Mouse (Mus musculus) left cerebral cortex, postnatal 36 days (tissue): ENCODE measurements around the gene C1ra. TPM values are rescaled to one million over a fixed set of nuclear protein-coding genes. Genes with fewer than 3 reads are reported as not detected.
"Not testable (repeated sequence)": the region's sequence is repeated elsewhere in the genome, so short reads cannot be mapped to it uniquely, and the experiment has no call there.

Source experiments
- DNase-seq, 2 experiments: peaks; one replicate each; pipeline ENCODE4 v3.0.0; 2021 to 2022; ENCODE audit warnings: low spot score in 2 of 2, mixed read lengths in 1 of 2
- intact Hi-C: fragments of 180-260 bp; cut with DNase I; formaldehyde crosslinking; loops from one replicate; pipeline ENCODE4 v1.15.1; 2025
- total RNA-seq, 2 experiments: library from RNA; stranded (reverse); gene quantifications; 2 replicates each; pipeline ENCODE4 v1.2.3; 2021

Gene C1ra
- 1 to 10 TPM; 1.3 to 1.4 TPM for total RNA-seq

GRCm38 (mm10) chr6:124512355-124512836, at the start of gene C1ra:
Gene C1ra, plus strand, starts transcription at chr6:124512405.
- peak; percentile 43 to 65 for DNase-seq
- intact Hi-C loops, result no loop called here

DNA sequence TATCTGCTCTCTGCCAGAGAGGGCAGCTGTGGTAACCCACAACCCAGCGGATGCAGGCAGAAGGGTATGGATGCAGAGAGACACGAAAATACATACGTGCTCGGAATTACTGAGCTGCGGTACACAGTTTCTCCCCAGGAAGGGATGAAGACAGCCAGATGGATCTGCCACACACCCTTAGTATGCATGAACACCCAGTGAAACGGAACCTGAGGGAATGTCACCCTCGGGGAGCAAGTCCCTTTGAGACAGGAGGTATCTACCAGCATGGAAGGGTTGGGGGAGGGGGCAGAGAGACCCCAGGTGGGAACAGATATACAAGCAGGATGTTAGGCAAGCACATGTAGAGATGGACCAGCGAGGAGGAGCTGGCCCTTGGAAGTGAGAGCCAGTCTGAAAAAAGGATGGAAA, 48.3 kb upstream of the C1ra start:
- intact Hi-C loops, result loop anchor here (5.0 kb wide), 1 partner anchor 47 kb away; the partner anchor contains the start of gene Pex5
- DNase-seq, result no peak

DNA sequence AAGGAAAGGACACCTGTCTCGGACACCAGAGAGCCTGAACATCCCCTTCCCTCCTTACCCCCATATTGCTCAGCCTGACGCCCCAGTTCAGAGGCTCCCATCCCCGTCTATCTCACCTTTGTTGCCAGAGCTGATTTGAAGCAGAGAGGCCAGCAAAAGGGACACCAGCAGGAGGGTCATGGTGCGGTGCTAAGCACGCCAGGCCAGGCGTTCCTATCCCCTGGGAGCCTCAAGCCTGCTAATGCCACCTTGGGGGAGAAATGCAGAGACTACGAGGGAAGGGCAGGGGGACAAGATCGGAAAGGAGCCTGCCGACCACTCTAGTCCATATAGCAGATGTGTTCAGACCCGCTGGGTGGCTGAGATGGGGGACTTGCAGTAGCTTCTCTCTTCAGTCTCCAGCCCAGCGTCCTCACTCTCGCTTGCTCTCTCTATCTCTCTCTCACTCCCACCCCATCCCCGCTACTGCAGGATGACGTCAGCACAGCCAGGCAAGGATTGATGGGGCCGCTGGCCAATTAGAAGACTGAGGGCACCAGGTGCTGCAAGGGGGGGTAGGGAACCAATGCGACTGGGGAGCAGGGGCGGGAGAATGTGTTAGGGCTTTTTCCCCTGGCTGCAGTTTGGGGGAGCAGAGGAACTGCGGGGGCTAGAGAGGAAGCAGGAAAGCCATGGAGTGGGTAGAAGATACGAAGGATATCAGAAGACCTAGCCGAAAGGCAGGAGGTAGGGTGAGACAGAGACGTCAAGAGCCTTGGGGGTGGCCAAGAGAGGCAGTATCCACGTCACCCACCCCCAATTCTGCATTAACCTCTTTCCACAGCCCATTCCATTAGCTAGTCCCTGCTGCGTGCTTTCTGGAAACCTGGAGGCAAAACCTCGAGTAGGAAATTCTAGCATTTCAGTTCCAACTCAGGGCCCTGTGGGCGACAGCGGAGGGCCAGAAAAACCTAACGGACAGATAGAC, 47.6 kb upstream of the C1ra start, which contains the start of gene Clstn3:
Gene Clstn3, minus strand, starts transcription at position 490 of the 967 bp plus-strand sequence.
- intact Hi-C loops, result loop anchor here (5.0 kb wide), 1 partner anchor 47 kb away; the partner anchor contains the start of gene Pex5
- DNase-seq, result peak; percentile 92 to 93

DNA sequence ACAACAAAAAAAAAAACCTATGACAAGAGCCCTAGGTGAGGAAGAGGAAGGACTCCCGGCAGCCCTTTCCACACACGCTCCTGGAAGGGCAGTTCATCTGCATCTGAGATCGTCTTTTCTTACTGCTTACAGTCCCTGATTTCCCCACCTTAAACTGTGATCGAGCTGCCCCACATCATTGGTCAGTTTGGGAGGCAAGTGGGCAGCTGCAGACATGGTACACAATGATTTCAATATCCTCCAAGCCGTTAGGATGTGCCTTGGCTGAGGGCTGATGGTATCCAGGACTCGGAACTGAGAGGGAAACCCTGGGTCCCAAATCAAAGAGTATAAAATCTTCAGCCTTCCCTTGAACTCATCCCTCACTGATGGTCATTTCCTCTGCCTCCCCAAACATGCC, 46.9 kb upstream of the C1ra start:
- intact Hi-C loops, result no loop called here

GRCm38 (mm10) chr6:124465729-124466128, 46.5 kb upstream of the C1ra start:
- DNase-seq, result no peak
- intact Hi-C loops, result no loop called here

More for the DNA sequence above, 46.9 kb upstream of the C1ra start:
- DNase-seq, result no peak

GRCm38 (mm10) chr6:124471121-124471520, 41.1 kb upstream of the C1ra start:
- intact Hi-C loops, result no loop called here
- DNase-seq, result no peak

DNA sequence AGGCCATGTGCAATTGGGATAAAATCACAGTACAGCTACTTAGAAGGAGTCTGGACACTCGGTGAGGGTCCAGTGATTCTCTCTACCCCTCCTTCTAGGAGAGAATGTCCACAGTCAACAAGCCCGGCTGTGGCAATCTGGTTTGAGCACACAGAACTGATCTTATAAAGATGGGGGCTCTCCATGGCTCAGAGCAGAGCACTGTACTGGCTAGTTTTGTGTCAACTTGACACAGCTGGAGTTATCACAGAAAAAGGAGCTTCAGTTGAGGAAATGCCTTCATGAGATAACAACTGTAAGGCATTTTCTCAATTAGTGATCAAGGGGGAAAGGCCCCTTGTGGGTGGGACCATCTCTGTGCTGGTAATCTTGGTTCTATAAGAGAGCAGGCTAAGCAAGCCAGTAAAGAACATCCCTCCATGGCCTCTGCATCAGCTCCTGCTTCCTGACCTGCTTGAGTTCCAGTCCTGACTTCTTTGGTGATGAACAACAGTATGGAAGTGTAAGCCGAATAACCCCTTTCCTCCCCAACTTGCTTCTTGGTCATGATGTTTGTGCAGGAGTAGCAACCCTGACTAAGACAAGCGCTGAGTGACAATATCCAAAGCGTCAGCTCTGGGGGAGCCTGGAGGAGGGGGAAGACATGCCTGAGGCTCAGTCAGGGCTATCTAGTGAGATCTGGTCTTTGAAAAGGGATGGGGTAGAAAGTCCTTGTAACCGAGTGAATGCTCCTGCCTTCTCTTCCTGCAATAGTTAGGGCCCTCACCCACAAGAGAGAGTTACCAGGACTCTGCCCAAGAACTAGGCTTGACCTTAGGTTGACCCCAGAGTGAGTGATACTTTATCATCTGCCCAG, 40.2 kb upstream of the C1ra start:
- intact Hi-C loops, DNase-seq: not testable (repeated sequence)

DNA sequence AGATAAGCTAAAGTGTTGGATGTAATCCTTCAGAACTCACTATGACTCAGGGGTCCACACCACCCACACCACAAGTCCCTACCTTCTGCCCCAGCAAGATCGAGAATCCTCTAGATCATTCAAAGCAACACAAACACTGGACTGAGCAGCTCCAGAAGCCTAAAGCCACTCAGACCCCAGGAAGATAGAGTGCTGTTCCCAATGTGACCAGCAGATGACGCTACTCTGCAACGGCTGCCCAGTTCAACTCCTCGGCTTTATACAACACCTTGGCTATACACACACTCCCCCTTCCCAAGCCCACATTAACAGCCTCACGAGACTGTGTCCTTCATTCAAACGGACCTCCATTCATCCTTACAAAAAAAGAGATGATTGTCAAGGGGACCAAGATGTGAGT, 39.4 kb upstream of the C1ra start:
- intact Hi-C loops, result no loop called here
- DNase-seq, result no peak

DNA sequence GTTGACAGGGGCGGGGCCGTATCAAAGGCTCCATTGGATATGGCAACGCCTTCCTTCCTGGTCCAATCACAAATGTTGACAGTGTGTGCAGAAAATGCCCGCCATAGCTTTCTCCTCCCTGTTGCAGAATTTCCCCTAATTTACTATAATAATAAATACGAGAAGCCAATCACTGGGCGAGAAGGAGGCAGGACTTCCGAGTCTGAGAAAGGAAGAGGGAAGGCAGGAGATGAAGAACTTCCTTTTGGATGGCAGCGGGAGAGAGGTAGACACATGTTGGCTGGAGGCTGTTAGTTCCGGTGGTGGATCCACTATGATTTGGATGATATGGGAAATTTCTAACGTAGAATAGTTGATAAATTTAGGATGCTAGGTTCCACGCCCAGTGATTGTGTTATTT, 37.6 kb upstream of the C1ra start:
- DNase-seq, result no peak
- intact Hi-C loops, result no loop called here

- intact Hi-C loops, DNase-seq: not testable (repeated sequence)
These were observed 36.7 kb upstream of the C1ra start for GRCm38 (mm10) chr6:124475335-124476075.

- intact Hi-C loops, result no loop called here
- no peak for DNase-seq
These were observed 36.0 kb upstream of the C1ra start for GRCm38 (mm10) chr6:124476216-124476615.

DNA sequence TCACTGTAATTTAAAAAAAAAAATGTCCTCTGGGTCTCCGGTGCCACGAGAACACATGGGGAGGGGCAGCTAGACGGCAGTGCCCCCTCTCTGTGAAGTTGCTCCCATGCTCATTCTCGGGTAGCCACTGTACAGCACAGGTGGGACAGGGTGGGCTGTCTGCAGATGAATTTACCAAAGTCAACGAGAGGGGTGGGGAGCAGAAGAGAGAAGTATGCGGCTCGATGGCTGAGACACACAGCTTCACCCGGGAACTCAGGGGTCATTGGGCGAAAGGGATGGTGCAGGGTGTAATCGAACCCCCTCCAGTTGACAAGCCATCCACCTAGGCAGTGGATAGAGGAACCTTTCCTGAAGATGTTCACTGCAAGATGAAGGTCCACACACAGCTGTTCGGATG, 35.4 kb upstream of the C1ra start:
- no peak for DNase-seq
- intact Hi-C loops, result no loop called here

- intact Hi-C loops, result no loop called here
These were observed 35.0 kb upstream of the C1ra start for GRCm38 (mm10) chr6:124477221-124477655.

GRCm38 (mm10) chr6:124477922-124478651, 34.1 kb upstream of the C1ra start:
- intact Hi-C loops, result no loop called here
- no peak for DNase-seq

More at GRCm38 (mm10) chr6:124477221-124477655, 35.0 kb upstream of the C1ra start:
- DNase-seq, result no peak

GRCm38 (mm10) chr6:124478874-124479572, 33.2 kb upstream of the C1ra start:
- no peak for DNase-seq
- intact Hi-C loops, result no loop called here

DNA sequence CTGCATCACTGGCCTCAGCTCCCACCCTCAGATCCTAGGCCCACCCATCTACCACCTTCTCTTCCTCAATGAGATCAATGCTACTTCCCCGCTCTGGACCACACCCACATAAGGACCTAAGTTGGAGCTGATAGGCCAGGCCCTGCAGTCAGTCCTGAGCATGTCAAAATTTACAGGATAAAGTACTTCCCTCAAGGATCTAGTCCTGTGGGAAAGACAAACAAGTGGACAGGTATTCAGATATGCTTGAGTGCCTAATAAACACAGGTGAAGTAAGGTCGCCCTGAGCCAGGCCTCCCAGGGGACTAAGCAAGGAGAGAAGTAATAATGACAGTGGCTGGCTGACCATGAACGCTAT, 32.7 kb upstream of the C1ra start:
- intact Hi-C loops, result no loop called here
- no peak for DNase-seq

DNA sequence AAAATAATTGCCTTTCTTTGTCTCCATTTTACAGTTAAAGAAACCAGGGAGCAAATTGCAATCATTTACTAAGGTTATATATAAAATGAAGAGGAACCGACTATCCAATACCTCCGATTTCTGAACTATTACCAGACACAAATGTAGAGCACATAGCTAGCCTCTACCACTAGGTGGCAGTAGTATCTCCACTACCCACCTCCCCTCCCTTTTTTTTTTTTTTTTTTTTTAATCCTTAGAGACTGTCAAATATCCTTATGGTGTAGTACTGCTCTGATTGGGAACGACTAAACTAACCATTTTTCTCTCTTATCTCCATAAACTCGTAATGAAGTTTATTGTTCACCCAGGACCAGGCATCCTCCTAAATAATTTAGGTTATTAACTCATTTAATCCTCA, 31.9 kb upstream of the C1ra start:
- intact Hi-C loops, result loop anchor here (5.0 kb wide), 1 partner anchor 62 kb away; the partner anchor contains the start of gene C1s1
- no peak for DNase-seq

DNA sequence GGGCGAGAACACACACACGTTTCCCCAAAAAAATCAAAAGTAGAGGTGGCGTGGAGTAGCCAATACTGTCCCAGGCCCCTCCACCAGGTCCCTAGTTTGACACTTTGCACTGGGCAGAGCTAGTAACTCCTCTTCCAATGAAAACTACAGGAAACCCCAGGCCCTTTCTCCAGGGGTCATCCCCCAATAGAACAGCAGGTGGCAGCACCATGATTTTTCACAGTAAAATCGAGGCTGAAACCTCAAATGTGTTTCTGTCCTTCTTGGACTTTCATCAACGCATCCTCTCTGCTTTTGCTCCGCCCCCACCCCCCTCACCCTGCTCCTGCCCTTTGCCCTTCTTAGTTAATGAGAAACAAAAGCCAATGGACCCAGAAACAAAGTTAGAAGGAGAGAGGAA, 30.6 kb upstream of the C1ra start:
- intact Hi-C loops, result loop anchor here (5.0 kb wide), 1 partner anchor 61 kb away; the partner anchor contains the start of gene C1s1
- no peak for DNase-seq
